Mouse (Mus musculus) kidney, postnatal 25 days (tissue): Measurements from ENCODE around the gene Hnrnpl.

Experiments
- DNase-seq, 2 experiments: peaks; one replicate each; pipeline ENCODE4 v3.0.0; 2021; ENCODE audit warnings: mixed read lengths in 2 of 2

The Hnrnpl gene

DNA sequence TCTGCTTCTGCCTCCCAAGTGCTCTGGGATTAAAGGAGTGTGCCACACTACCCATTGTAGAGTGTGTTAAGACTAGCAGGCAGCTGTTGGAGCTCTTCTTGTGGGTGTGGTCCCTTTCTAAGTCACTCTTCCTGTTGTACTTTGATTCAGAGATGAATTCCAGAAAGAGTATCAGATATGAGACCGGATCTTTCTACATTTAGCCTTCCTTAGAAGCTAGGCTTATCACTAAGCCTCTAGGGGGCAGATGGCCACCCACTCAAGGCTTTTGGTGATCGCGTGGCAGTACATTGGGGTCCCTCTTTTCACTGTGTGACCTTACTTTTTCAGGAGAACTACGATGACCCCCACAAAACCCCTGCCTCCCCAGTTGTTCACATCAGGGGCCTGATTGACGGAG, 4.6 kb downstream of the Hnrnpl start:
- DNase-seq, result no peak

DNA sequence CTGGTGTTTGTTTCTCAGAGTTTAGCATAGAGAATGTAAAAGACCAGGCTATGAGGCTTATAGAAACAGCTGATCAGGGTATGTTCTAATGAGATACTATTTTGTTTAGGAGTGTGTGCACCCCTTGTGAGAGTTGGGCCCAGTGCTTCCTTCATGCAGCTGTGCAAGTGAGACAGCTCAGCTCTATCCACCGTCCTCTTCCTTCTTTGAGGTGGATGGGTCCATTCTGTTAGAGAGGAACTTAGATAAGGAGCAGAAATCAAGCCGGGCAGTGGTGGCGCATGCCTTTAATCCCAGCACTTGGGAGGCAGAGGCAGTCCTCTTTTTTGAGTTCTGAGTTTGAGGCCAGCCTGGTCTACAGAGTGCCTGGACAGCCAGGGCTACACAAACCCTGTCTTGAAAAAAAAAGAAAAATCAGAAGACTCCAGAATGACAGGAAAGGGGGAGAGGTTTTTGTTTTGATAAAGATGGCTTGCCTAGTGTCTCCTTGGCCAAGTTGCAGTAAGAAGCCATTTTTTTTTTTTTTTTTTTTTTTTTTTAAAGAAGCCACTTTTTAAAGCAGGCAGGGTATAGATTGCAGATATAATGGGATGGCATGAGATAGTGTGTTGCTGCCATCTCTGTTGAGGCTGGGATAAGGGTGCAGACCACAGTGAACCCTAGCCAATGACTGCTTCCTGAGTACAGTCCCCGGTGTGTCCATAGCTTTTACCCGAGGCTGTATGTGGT, 6.1 kb downstream of the Hnrnpl start:
- DNase-seq, result no peak

DNA sequence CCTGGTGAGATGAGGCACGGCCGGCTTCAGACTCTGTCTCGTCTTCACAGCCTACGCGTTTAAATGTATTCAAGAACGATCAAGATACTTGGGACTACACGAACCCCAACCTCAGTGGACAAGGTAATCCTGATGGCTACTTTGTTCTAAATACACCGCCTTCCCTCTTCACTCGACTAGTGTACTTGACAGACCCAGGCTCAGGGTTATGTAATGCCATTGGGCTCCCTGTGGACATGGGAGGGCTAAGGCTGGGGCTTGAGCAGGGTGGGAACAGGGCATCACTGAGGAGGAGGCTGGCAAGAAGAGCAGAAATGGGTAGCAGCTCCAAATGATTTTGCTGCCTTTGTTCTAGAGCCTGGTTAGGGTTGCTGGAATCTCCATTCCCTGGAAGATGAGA, 6.9 kb downstream of the Hnrnpl start:
- no peak for DNase-seq

DNA sequence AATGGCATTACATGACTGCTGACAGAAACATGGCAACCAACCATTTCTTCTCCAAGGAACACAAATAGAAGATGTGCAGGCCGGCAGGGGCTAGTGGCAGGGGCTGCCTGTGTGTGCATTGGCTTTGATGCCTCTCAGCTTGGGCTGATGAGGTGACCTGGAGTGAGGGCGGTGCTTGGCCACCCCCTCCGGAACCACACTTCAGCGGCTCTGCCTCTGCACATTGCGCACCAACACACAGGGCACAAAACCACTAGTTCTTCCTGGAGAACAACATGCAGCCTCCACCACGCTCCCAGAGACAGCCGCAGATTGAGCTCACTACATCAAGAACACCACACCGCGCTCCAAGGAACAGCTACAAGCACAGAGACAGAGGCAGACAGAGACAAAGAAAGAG, 7.9 kb downstream of the Hnrnpl start:
- no peak for DNase-seq

DNA sequence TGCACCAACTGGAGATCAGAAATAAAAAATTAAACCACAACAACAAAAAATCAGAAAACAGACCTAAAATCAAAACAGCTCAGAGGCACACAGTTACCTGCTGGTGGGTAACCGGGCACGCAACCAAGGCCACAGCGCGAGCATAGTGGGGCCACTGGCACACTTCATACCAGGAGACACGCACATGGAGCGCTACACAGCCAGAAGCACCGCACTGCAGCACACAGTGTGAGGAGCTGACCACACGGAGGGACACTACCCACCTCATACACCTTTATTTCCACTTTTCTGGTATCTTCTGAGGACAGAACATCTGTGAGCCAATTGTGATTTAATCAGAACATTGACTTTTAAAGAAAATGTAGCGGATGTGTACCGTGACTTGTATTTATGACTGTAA, 8.6 kb downstream of the Hnrnpl start:
- DNase-seq, result no peak

DNA sequence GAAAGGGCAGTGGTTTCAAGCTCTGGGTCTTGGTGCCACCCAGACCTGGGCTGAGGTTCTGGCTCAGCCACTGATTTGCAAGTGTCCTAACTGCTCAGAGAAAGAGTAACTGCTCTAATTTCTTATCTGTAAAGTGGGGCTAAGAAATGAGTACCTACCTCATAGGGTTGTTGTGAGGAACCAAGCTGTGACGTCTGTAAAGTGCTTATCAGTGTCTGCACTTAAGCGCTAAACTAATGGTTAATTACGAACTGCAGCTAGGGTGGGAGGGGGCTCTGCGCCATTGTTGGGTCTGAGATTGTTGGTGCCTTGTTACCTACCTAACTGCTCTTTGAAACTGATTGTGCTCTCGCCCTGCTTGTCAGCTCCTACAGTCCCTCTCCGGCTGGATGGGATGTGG, 9.2 kb downstream of the Hnrnpl start:
- DNase-seq, result no peak

DNA sequence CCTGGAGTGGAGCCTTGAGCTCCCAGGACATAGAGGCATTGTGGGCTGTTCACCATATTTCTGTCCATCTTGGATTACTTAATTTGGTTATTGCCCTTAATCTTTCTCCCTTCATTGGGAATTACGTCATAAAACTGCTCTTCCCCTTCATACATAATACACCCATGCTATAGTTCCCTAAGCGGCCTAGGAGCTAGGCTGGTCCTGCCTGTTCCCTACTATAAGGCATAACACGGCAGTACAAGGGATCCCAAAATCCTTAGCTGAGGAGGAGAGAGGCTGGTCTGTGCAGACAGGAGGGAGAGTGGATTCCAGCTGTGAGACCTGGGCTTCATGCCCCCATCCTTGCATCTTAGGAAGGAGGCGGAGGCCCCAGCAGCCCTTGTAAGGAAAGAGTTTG, 9.6 kb downstream of the Hnrnpl start:
- no peak for DNase-seq

DNA sequence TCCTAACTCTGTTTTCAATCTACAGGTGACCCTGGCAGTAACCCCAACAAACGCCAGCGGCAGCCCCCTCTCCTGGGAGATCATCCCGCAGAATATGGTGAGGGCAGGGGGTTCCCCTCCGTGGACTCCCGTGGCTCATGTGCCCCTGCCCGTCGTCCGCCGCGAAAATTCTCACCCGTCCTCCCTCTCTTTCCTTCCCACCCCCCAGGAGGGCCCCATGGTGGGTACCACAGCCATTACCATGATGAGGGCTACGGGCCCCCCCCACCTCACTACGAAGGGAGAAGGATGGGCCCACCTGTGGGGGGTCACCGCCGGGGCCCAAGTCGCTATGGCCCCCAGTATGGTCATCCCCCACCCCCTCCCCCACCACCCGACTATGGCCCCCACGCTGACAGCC, 10.1 kb downstream of the Hnrnpl start:
- DNase-seq, result no peak

DNA sequence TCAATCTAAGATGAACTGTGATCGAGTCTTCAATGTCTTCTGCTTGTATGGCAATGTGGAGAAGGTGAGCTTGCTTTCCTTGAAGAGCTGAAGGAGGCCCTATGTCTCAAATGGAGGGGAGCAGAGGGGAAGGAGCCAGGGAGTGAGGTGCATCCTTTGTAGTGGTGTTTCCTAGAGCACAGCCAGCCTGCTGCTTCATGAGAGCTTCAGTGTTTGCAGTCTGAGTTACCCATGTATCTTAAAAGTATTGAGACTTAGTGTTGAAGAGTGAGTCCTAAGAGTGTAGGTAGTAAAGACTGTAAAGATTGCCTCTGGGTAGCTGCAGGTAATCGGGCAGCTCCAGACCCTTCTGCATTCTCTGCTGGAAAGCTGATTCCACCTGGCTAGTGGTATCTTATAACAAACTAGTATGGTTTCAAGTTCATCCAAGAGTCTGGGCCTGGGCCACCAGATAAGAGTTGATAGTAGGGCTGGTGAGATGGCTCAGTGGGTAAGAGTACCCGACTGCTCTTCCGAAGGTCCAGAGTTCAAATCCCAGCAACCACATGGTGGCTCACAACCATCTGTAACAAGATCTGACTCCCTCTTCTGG, 10.6 kb downstream of the Hnrnpl start:
- DNase-seq, result no peak

DNA sequence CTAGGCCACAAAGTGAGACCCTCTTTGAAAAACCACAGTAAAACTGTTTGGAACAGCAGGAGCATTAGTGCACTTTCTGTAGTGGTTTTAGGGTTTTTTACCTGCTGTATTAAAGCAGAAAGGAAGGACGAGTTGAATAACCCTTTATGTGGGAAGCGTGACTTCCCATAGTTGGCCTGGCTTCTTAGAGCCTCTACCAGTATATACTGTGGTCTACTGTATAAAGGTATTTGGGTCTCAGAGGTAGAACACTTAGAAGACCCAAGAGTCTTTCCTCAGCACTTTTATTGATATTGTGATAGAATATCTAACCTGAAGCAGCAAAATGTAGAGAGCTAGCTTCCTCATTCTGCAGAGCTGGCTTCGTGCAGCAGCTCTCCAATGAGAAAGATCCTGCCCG, 11.2 kb downstream of the Hnrnpl start:
- no peak for DNase-seq

DNA sequence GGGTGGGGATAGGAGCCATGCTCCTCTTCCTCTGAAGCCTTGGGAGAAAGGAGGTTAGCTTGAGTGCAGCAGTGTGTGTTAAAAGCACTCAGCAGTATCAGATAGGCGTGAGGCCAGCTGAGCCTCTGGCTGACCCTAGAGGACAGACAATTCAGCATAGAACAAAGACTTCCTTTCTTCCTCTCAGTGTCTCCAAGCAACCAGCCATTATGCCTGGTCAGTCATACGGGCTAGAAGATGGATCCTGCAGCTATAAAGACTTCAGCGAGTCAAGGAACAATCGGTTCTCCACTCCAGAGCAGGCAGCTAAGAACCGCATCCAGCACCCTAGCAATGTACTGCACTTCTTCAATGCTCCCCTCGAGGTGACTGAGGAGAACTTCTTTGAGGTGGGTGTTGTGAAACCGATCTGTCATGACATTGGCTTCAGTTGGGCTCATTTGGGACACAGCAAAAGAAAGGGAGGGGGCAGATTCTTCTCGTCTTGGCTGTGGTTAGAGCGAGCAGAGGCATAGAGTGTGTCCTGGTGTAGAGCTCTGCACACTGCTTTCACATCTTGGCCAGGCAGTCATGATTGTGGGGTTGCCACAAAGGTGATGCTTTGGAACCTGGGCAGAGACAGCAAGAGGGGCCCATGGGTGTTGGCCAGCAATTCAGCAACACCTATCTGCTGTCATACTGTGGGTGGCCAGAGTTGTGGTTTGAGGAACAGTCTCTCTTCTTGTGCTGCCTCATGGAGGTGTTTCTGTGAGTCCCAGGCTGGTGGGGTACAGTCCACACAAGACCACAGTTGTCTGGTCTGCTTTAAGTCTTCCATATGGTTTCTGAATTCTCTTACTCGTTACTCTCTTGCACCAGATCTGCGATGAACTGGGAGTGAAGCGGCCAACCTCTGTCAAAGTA, 12.3 kb downstream of the Hnrnpl start:
- DNase-seq, result peak; percentile 78 to 83

DNA sequence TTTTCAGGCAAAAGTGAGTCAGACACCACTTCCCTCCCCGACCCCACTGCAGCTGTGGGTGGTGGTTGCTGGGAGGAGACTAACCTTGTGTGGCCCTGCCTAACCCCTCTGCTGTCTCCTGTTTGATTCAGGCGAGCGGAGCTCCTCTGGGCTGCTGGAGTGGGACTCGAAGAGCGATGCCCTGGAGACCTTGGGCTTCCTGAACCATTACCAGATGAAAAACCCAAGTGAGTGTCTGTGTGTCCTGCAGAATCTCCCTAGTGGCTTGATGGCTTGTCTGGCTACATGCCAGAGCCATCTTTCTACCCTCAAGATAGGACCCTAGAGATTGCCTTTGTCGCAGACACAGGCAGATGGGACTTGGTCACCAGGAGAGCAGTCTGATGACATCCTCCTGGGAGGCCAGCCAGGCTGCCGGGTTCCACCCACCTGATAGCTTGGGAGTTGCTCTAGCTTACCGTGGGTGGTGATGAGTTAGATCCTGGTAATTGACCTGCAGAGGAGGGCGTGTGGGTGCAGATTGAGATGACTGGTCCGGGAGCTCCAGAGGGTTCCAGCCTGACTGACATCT, 13.0 kb downstream of the Hnrnpl start:
- DNase-seq, result peak; percentile 58 to 79

DNA sequence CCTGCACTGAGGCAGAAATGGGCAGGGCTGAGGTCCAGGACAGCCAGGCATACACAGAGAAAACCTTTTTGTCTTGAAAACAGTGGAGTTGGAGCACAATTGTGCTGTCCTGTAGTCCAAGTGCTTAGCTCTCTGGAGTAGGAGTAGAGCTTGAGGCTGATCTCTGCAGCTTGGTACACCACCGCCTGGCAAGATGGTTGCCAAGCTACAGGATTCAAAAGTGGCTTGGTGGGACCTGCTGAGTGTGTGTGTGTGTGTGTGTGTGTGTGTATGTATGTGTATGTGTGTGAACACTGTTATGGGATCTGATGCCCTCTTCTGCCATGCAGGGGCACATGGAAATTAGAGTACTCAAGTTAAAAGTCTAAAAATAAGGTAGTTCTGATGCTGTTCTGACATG, 14.2 kb downstream of the Hnrnpl start:
- no peak for DNase-seq

DNA sequence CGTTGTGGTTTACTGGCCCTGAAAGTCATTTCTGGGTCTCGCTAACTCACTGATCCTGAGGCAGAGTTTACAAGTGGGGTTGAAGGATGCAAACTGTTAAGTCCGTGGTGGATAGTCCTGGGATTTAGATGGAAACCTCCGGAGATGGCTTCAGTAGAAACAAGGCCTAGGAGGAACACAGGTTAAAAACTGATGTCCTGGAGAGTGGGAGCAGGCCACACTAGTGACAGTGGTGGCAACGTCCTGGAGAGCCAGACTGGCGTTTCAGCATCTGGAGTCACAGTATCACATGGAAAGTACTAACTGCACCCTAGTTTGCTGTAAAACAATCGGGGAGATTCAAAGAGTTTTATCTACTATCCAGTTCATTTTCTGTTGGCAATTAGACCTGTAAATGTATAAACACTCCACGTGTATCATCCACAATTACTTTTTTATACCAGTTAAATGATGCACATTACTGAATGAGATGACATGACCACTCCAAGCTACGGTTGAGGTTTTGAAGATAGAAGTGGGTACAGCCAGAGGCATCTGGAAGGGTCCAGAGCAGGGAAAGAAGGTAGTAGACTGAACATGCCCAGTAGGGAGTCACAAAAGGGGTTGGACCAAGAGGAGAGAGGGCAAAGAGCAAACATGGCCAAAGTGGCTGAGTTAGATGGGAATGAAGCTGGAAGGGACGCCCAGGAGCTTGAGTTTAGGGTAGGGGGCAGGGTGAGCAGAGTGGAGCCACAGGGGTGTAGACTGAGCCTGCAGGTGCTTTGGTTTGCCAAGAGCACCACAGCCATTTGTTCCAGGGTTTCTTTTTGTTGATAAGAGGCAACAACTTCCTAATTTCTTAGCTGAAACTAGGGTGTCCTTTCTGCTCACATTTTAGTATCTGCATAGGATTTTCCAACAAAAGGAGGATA, 14.9 kb downstream of the Hnrnpl start:
- peak; percentile 43 to 76 for DNase-seq

DNA sequence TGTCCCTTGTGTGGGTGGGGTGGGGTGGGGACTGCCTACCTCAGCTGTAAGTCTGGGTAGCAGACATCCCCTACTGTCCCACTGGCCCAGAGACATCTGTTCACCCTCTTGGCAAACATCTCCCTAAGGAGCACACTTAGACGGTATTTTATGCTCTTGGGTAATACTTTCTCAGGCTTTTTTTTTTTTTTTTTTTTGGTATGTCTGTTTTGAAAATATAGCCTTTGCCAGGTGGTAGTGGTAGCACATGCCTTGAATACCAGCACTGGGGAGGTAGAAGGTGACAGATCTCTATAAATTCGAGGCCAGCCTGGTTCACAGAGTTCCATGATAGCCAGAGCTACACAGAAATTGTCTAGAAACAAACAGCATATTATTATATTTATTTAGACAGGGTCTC, 15.6 kb downstream of the Hnrnpl start:
- no peak for DNase-seq

DNA sequence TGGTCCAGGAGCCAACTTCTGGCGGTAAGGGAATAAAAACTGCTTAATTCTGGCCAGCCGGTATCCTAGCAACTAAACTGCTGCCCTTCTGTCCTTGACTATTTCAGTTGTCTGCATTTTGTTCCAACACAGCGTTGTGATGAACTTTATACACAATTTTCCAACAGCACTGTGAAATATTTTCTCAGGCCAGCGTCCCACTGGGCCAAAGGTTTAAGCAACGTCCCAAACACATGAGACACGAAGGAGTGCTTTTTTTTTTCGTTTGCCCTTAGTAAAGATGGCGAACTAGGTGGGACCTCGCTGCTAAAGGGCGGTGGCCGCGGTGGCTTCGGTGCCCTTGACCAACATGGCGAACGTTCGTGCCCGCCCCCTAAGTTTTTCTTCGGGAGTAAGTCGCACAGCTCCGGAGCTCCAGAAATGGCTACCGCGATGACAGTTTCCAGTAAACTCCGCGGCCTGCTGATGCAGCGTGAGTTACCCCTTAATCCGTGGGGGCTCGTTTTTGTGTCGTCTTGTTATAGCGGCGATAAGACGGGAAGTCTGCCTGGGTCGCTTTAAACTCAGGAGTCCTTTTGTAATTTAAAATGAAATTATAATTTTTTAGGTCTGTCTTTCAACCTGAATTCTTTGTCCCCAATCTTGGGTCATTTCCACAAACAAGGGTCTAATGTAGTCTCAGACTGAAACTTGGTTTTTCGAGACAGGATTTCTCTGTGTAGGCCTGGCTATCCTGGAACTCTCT, 16.8 kb downstream of the Hnrnpl start, which contains the start of gene Ech1:
TSS of gene Ech1 (plus strand) at position 277 of the 745 bp plus-strand sequence.
- peak; percentile 95 for DNase-seq

DNA sequence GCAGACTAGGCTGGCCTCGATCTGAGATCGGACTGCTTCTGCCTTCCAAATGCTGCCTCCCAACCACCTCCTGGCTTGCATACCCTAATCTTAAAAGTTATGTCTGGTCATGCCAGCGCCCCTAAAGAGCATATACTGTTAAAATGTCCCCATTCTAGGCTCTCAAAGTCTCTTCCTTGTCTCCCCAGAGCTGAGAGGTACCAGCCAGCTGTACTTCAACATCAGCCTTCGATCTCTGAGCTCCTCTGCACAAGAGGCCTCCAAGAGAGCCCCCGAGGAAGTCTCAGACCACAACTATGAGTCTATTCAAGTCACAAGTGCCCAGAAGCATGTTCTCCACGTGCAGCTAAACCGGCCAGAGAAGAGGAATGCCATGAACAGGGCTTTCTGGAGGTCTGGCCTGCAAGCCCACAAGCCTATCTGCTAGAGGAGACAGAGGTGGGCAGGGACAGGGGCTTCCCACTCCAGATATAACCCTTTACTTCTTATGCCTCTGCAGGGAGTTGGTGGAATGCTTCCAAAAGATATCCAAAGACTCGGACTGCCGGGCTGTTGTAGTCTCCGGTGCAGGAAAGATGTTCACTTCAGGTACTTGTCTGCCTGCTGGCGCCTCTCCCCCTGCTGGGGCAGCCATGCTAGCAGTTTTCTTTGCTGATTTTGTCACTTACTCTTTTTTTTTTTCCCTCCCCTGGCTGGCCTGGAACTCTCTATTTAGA, 17.5 kb downstream of the Hnrnpl start:
- peak in 1 of 2 experiments; percentile 66 for DNase-seq

DNA sequence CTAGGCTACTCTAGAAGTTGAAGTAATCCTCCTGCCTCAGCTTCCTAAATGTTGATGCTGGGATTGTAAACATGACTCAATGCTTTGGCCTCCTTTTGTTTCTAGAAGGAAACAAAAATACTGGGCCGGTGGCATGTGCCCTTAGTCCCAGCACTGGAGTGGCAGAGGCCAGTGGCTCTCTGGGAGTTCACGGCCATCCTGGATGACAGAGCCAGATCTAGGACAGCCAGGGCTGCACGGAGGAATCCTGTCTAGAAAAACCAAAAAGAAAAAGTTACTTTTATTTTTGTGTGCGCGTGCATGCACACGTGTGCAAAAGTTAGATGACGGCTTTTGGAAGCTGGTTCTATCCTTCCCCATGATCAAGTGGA, 18.0 kb downstream of the Hnrnpl start:
- no peak for DNase-seq

DNA sequence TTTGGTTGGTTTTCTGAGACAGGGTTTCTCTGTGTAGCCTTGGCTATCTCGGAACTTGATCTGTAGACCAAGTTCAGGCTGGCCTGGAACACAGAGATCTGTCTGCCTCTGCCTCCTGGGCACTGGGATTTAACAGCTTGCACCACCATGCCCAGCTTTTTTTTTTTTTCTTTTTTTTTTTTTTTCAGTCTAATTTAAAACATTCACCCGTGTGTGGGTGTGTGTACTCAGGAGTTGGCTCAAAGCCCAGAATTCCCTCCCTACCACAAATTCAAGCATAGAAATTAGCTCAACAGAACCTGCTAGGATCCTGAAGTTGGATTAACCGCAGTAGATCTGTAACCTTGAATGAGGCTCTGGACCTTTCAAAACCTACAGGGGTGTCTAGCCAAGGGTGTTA, 19.0 kb downstream of the Hnrnpl start:
- DNase-seq, result peak; percentile 78 to 84

DNA sequence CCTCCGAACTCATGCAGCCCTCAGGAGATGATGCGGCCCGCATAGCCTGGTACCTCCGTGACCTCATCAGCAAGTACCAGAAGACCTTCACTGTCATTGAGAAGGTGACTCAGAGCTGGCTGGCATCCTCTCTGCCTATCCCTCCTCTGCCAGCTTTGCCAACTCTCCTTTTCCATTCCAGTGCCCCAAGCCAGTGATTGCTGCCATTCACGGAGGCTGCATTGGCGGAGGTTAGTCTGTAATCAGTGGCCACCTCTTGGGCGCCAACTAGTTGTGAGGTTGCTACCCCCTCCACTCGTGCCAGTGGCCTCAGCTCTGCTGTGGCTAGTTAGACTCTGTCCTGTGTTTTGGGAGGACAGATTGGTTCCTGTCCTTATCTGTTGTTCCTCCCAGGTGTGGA, 21.5 kb downstream of the Hnrnpl start:
- peak in 1 of 2 experiments; percentile 49 for DNase-seq

DNA sequence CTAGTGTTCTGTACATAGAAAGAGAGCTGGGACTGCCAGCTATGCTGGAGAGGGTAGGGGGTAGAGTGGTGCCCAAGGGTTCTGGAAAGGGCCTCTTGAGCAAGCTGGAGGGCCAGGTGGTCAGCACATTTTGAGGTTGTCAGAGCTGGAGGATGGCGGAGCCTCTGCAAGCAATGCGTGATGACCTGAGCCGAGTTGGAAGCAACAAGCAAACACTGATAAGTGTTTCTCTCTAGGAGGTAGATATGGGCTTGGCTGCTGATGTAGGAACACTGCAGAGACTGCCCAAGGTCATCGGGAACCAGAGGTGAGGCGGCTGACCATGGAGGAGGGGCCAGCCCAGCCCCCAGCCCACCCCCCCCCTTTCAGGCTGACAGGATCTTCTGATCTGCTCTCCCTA, 22.6 kb downstream of the Hnrnpl start:
- DNase-seq, result no peak
